Mouse (Mus musculus) midbrain, postnatal 0 days (tissue): ENCODE data around the gene Phlda2. TPM values are rescaled to one million over a fixed set of nuclear protein-coding genes. Genes with fewer than 3 reads are reported as not detected.
A peak's percentile ranks its signal among the peaks of the same experiment; 100 is the strongest.

Experiments used
- ATAC-seq: fragments of 200-750 bp; cut with Nextera tagmentation; 2 replicates; pipeline ENCODE4 v1.8.0; 2017; ENCODE audit warnings: moderate number of reproducible peaks, mild to moderate bottlenecking, moderate TSS enrichment, moderate library complexity; ENCODE audit not compliant: low FRiP score
- DNase-seq: peaks from one replicate; pipeline ENCODE4 v3.0.0-alpha.2; 2015; ENCODE audit warnings: low spot score
- H3K27ac ChIP-seq: fragments of 300-500 bp; sonication (generic); 2 replicates; pipeline ENCODE4 v1.5.1; 2014; ENCODE audit warnings: low read depth, mild to moderate bottlenecking, low read length, mixed read lengths
- H3K27me3 ChIP-seq: fragments of 300-500 bp; sonication (generic); 2 replicates; pipeline ENCODE4 v1.6.1; 2014; ENCODE audit warnings: low read length, control low read depth, mixed read lengths; ENCODE audit not compliant: insufficient read depth
- H3K36me3 ChIP-seq: fragments of 300-500 bp; sonication (generic); 2 replicates; pipeline ENCODE4 v1.6.1; 2014; ENCODE audit warnings: low read length, control low read depth, mixed read lengths; ENCODE audit not compliant: insufficient read depth
- H3K4me1 ChIP-seq: fragments of 300-500 bp; sonication (generic); 2 replicates; pipeline ENCODE4 v1.6.1; 2014; ENCODE audit warnings: mild to moderate bottlenecking, control low read depth, antibody characterized with exemption, low read length, mixed read lengths; ENCODE audit not compliant: insufficient read depth
- H3K4me2 ChIP-seq: fragments of 300-500 bp; sonication (generic); 2 replicates; pipeline ENCODE4 v1.6.1; 2014; ENCODE audit warnings: low read depth, mild to moderate bottlenecking, low read length, mixed read lengths; ENCODE audit not compliant: poor library complexity, severe bottlenecking
- H3K4me3 ChIP-seq: fragments of 300-500 bp; sonication (generic); 2 replicates; pipeline ENCODE4 v1.5.1; 2014; ENCODE audit warnings: low read depth, mild to moderate bottlenecking, low read length, moderate library complexity
- H3K9ac ChIP-seq: fragments of 300-500 bp; sonication (generic); replicated peaks from 2 replicates; pipeline ENCODE4 v1.6.1; 2014; ENCODE audit warnings: mild to moderate bottlenecking, low read length, moderate library complexity, mixed read lengths; ENCODE audit not compliant: poor library complexity, severe bottlenecking
- H3K9me3 ChIP-seq: fragments of 300-500 bp; sonication (generic); 2 replicates; pipeline ENCODE4 v1.6.1; 2016; ENCODE audit warnings: low read length, control low read depth
- CTCF ChIP-seq: IDR thresholded peaks from 2 replicates; pipeline ENCODE4 v1.5.1; 2016; ENCODE audit warnings: antibody characterized with exemption, mild to moderate bottlenecking
- WGBS: fragments of 180-500 bp; shearing (Covaris S2); extraction: QIAGEN DNeasy Blood & Tissue Kit; methylation state at CpG from one replicate; pipeline ENCODE4 v1.1.7; 2014; 5-methylcytosine and 5-hydroxymethylcytosine counted together
- polyA plus RNA-seq: library from polyadenylated mRNA; unstranded; fragments of >200 nt; fragmentation: Nextera tagmentation; extraction: Ambion mirVana; gene quantifications from 2 replicates; pipeline ENCODE4 v1.2.1, GENCODE M21; 2015
- total RNA-seq: library from RNA; depleted of rRNA; stranded (reverse); fragments of >200 nt; gene quantifications from 2 replicates; pipeline ENCODE4 v1.2.3, GENCODE M21; 2014

Phlda2 gene
- total and polyA plus RNA-seq, 2 experiments from 2014 or later: 0.51 to 10.0 TPM

DNA sequence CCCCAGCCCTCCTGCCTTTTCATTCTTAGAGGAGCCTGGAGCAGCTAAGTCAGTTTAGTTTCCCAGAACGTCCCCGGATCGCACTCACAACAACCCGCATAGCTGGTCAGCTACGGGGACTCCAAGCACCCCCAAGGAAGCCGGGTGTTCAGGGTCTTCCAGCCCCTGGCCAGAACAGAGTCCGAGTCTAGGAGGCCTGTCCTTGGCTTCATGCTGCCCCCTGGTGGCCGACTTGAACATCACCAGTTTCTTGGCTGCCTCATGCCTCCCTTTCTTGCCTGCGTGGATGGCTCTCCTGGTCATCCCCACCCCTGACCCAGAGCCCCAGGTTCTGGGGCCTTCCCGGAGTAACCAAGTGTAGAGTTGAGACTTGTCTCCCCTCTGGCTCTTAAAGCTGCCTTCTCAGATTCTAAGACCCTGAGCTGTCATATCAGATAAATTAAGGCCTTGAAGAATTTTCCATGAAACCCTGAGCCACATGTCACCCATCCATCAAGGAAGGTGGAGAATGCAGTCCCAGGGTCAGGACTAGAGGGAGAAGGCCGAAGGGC is 39.0 kb downstream of the Phlda2 start:
- 34% methylated on average over 11 of the region's 11 CpGs for WGBS
- Histone ChIP-seq H3K27me3 (no peaks in the 10 kb centered on the region), H3K4me3 (no peak overlapping the region), H3K27ac (no peak overlapping the region), H3K4me2 (no peak overlapping the region), H3K4me1 (peaks cover 3% of the 10 kb centered on the region), H3K36me3 (no peaks in the 10 kb centered on the region), H3K9me3 (peaks cover 8% of the 10 kb centered on the region; the same call in 1 of the 2 replicates), H3K9ac (no peak overlapping the region)
- ATAC-seq: no peak
- peak; percentile 90 for TF ChIP-seq CTCF
- peak; percentile 84 for DNase-seq

GRCm38 (mm10) chr7:143462516-143462915 is 40.4 kb downstream of the Phlda2 start:
- Histone ChIP-seq H3K4me3 (no peak overlapping the region), H3K27me3 (no peaks in the 10 kb centered on the region), H3K27ac (no peak overlapping the region), H3K4me1 (peaks cover under 1% of the 10 kb centered on the region; the same call in 1 of the 2 replicates), H3K4me2 (no peak overlapping the region), H3K9me3 (peaks cover 8% of the 10 kb centered on the region; the same call in 1 of the 2 replicates), H3K9ac (no peak overlapping the region; the same call in 1 of the 2 replicates), H3K36me3 (no peaks in the 10 kb centered on the region)
- ATAC-seq (no peak), DNase-seq (no peak)
- no peak for TF ChIP-seq CTCF
- WGBS: 85% methylated on average over 5 of the region's 5 CpGs

GRCm38 (mm10) chr7:143461920-143462319 is 41.0 kb downstream of the Phlda2 start:
- peaks cover 8% of the 10 kb centered on the region; the same call in 1 of the 2 replicates for H3K9me3 ChIP-seq
- H3K4me2 ChIP-seq: no peak overlapping the region
- H3K4me3 ChIP-seq: no peak overlapping the region
- 56% methylated on average over 6 of the region's 11 CpGs for WGBS
- TF ChIP-seq CTCF: no peak
- H3K27me3 ChIP-seq: no peaks in the 10 kb centered on the region
- ATAC-seq (no peak), DNase-seq (no peak)
- no peak overlapping the region for H3K27ac ChIP-seq
- H3K36me3 ChIP-seq: no peaks in the 10 kb centered on the region
- H3K4me1 ChIP-seq: no peaks in the 10 kb centered on the region
- no peak overlapping the region for H3K9ac ChIP-seq

- TF ChIP-seq CTCF: no peak
- Histone ChIP-seq H3K4me1 (no peaks in the 10 kb centered on the region), H3K36me3 (no peaks in the 10 kb centered on the region), H3K27me3 (no peaks in the 10 kb centered on the region), H3K9me3 (peaks cover 8% of the 10 kb centered on the region; the same call in 1 of the 2 replicates), H3K27ac (no peak overlapping the region), H3K4me3 (peak overlapping the region; percentile 44), H3K9ac (no peak overlapping the region), H3K4me2 (peak overlapping the region; percentile 56)
- DNase-seq: no peak
- peak; percentile 17; the same call in 1 of the 2 replicates for ATAC-seq
- 35% methylated on average over 18 of the region's 32 CpGs for WGBS
Observed at GRCm38 (mm10) chr7:143461294-143461870, 41.6 kb downstream of the Phlda2 start.

DNA sequence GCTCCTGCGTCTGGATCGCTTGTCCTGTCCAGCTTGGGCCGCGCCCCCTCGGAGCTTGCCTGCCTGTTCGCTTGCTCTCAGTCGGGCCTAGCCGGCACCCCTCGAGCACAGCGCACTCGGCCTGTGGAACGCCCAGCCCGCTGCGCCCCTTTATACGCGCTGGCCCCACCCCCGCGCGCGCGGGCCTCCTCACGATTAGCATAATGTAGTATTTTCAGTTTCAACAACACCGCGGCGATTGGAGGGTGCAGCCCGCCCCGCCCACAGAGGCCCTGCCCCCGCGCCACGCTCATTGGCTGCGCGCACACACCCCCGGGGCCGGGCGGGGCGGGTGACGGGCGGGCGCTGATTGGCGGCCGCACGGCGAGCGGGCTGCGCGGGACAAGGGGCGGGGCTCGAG is 42.1 kb downstream of the Phlda2 start, which contains the start of gene Cdkn1c:
Cdkn1c (minus strand) TSS at position 177 of the 400 bp plus-strand sequence.
- WGBS: 34% methylated on average over 48 of the region's 48 CpGs
- Histone ChIP-seq H3K9me3 (peaks cover 8% of the 10 kb centered on the region; the same call in 1 of the 2 replicates), H3K27ac (no peak within 1 kb of the TSS)

DNA sequence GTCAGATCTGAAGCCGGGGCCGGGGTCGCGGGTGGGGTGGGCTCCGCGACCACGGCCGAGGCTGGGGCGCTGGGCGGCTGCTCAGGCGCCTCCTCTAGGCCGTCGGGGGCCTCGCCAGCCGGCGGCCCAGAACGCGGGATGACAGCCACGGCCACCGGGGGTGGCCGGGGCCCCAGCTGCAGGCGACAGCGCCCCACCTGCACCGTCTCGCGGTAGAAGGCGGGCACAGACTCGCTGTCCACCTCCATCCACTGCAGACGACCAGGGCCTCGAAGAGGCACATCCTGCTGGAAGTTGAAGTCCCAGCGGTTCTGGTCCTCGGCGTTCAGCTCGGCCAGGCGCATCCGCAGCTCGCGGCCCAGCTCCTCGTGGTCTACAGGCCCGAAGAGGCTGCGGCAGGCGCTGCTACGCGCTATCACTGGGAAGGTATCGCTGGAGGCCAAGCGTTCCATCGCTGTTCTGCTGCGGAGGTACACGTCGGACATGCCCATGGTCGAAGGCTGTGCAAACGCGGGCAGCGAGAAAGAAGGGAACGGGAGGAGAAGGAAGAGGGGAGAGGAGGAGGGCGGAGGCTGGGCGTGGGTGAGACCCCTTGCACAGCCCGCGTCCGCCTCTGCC is 42.6 kb downstream of the Phlda2 start:
- WGBS: 42% methylated on average over 59 of the region's 60 CpGs
- no peak for ATAC-seq
- DNase-seq: no peak
- no peak for TF ChIP-seq CTCF
- Histone ChIP-seq H3K27ac (no peak overlapping the region), H3K4me1 (no peaks in the 10 kb centered on the region), H3K4me2 (peak overlapping the region; percentile 56), H3K9me3 (peaks cover 8% of the 10 kb centered on the region; the same call in 1 of the 2 replicates), H3K4me3 (peak overlapping the region; percentile 44), H3K27me3 (no peaks in the 10 kb centered on the region), H3K36me3 (no peaks in the 10 kb centered on the region), H3K9ac (peak overlapping the region; percentile 44; the same call in 1 of the 2 replicates)

More for the DNA sequence above, 42.1 kb downstream of the Phlda2 start, which contains the start of gene Cdkn1c:
- DNase-seq (peak; percentile 83), ATAC-seq (peak; percentile 81)
- no peak for TF ChIP-seq CTCF
- Histone ChIP-seq H3K4me2 (peak within 1 kb of the TSS; percentile 56), H3K4me1 (no peaks in the 10 kb centered on the region), H3K36me3 (no peaks in the 10 kb centered on the region), H3K4me3 (peak within 1 kb of the TSS; percentile 44), H3K27me3 (no peaks in the 10 kb centered on the region), H3K9ac (peak within 1 kb of the TSS; percentile 44)
